Mouse (Mus musculus) embryonic fibroblast, embryonic 13.5 days (primary cell): Measurements from ENCODE around the gene Hoxd8.

Source experiments
- CTCF ChIP-seq: IDR thresholded peaks from 2 replicates; pipeline ENCODE4 v1.5.1; 2011; ENCODE audit warnings: mild to moderate bottlenecking, control low read depth, low read length, moderate library complexity, borderline replicate concordance; ENCODE audit not compliant: insufficient read depth
- POLR2A ChIP-seq: IDR thresholded peaks from 2 replicates; pipeline ENCODE4 v1.6.1; 2011; ENCODE audit warnings: low read depth, mild to moderate bottlenecking, control low read depth, low read length, moderate library complexity

DNA sequence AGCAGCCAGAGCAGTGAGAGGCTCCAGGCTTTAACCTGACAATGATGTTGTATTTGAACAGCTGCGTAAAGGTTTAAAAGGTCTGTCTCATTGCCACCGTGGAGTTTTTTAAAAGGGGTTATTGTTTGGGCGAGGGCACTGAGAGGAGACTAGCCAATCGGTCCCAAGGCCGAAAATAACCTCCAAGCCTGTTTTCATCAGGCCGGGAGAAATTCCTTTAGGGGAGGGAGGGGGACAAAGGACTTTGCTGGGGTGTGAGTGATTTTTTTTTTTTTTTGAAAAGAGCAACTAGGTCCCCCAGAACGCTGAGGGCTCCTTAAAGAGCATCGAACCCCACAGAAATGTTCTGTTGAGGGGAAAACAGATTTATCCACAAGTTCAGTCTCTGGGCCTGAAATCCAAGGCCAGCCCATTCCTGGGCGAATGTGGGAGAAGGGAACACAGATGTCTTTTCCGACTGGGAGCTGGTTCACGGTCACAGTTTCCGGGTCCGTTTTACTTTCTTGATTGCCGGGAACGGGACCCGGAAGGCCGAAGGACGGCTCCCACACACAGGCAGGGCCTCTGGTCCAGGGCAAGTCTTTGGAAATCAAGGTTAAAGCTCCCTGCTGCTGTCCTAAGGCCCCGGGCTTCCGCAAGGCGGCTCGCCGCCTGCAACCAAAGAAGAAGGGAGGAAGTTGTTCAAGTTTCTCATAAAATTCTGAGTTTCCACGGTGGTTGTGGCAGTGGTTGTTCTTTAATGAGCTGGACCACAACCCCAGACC lies 14.7 kb upstream of the Hoxd8 start:
- TF ChIP-seq POLR2A (no peak), CTCF (no peak)
